Mouse (Mus musculus) CH12.LX (cell line): Measurements from ENCODE around the gene Dnah5. TPM values are rescaled to one million over a fixed set of nuclear protein-coding genes. Genes with fewer than 3 reads are reported as not detected.

ENCODE experiments used
- DNase-seq: peaks from one replicate; pipeline ENCODE4 v3.0.0-alpha.2; 2013; ENCODE audit errors: extremely low read depth
- H3K27ac ChIP-seq: 2 replicates; pipeline ENCODE4 v1.5.1; 2012; ENCODE audit warnings: low read depth, mild to moderate bottlenecking, control low read depth, moderate library complexity; ENCODE audit not compliant: insufficient read depth
- H3K27me3 ChIP-seq: replicated peaks from 2 replicates; pipeline ENCODE3; 2012; ENCODE audit warnings: inconsistent platforms
- H3K36me3 ChIP-seq, 2 experiments: replicated peaks in 1 of 2; 2 replicates each; pipeline versions ENCODE3 to v1.6.1; 2012; ENCODE audit warnings: inconsistent platforms in 1 of 2, low read length in 1 of 2, mild to moderate bottlenecking in 1 of 2, mixed read lengths in 1 of 2, moderate library complexity in 1 of 2; ENCODE audit not compliant: control insufficient read depth in 1 of 2, insufficient read depth in 1 of 2
- H3K4me1 ChIP-seq, 2 experiments: 2 replicates each; pipeline ENCODE4 v1.6.1; 2012; ENCODE audit warnings: inconsistent platforms in 1 of 2, moderate library complexity in 1 of 2; ENCODE audit not compliant: insufficient read depth in 2 of 2, control insufficient read depth in 1 of 2
- H3K4me2 ChIP-seq: 2 replicates; pipeline ENCODE4 v1.6.1; 2012; ENCODE audit warnings: low read depth, mild to moderate bottlenecking, control low read depth; ENCODE audit not compliant: poor library complexity, insufficient read depth, severe bottlenecking
- H3K4me3 ChIP-seq, 3 experiments: fragments of 150-350 bp in 1 of 3; sonication (generic) in 1 of 3; replicated peaks in 1 of 3; 2 replicates each; pipeline versions ENCODE3 to v1.5.1; 2011 to 2012; ENCODE audit warnings: low read depth in 2 of 3, low read length in 2 of 3, mild to moderate bottlenecking in 2 of 3, moderate library complexity in 2 of 3, control low read depth in 1 of 3, improper control_type of control experiment in 1 of 3, inconsistent platforms in 1 of 3, mixed read lengths in 1 of 3; ENCODE audit not compliant: poor library complexity in 1 of 3
- H3K79me2 ChIP-seq: replicated peaks from 2 replicates; pipeline ENCODE4 v1.6.1; 2012; ENCODE audit warnings: mild to moderate bottlenecking, moderate library complexity; ENCODE audit not compliant: control insufficient read depth, poor library complexity, insufficient read depth, severe bottlenecking; ENCODE audit errors: extremely low read depth
- H3K9ac ChIP-seq: 2 replicates; pipeline ENCODE4 v1.6.1; 2012; ENCODE audit warnings: low read depth, mild to moderate bottlenecking, control low read depth, moderate library complexity; ENCODE audit not compliant: insufficient read depth
- H3K9me3 ChIP-seq: replicated peaks from 2 replicates; pipeline ENCODE3; 2012; ENCODE audit warnings: low read length, inconsistent platforms, mixed read lengths
- CHD2 ChIP-seq: IDR thresholded peaks from 2 replicates; pipeline ENCODE4 v1.6.1; 2011; ENCODE audit warnings: low read length, improper control_type of control experiment
- CTCF ChIP-seq, 2 experiments: IDR thresholded peaks in 1 of 2; conservative IDR thresholded peaks in 1 of 2; 2 replicates each; pipeline ENCODE4 v1.5.1; 2011 to 2012; ENCODE audit warnings: low read depth in 2 of 2, low read length in 2 of 2, improper control_type of control experiment in 1 of 2, inconsistent platforms in 1 of 2, mild to moderate bottlenecking in 1 of 2, moderate library complexity in 1 of 2
- ELF1 ChIP-seq: IDR thresholded peaks from 2 replicates; pipeline ENCODE4 v1.6.1; 2014; ENCODE audit warnings: low read depth, mild to moderate bottlenecking, inconsistent platforms, low read length, improper control_type of control experiment
- EP300 ChIP-seq: IDR thresholded peaks from 2 replicates; pipeline ENCODE4 v1.6.1; 2011; ENCODE audit warnings: low read length, improper control_type of control experiment
- IRF4 ChIP-seq: IDR thresholded peaks from 2 replicates; pipeline ENCODE4 v1.6.1; 2014; ENCODE audit warnings: low read depth, mild to moderate bottlenecking, inconsistent platforms, low read length, improper control_type of control experiment
- JUN ChIP-seq: IDR thresholded peaks from 2 replicates; pipeline ENCODE4 v1.6.1; 2011; ENCODE audit warnings: low read depth, mild to moderate bottlenecking, low read length, improper control_type of control experiment, moderate library complexity; ENCODE audit not compliant: insufficient read depth
- JUND ChIP-seq: conservative IDR thresholded peaks from 2 replicates; pipeline ENCODE4 v1.6.1; 2011; ENCODE audit warnings: low read depth, low read length, improper control_type of control experiment
- KAT2A ChIP-seq: IDR thresholded peaks from 2 replicates; pipeline ENCODE4 v1.6.1; 2012; ENCODE audit warnings: low read length, improper control_type of control experiment, inconsistent platforms; ENCODE audit not compliant: insufficient replicate concordance
- MAZ ChIP-seq: IDR thresholded peaks from 2 replicates; pipeline ENCODE4 v1.6.1; 2012; ENCODE audit warnings: low read depth, mild to moderate bottlenecking, inconsistent platforms, low read length, improper control_type of control experiment, moderate library complexity
- MEF2A ChIP-seq: IDR thresholded peaks from 2 replicates; pipeline ENCODE4 v1.6.1; 2014; ENCODE audit warnings: low read depth, mild to moderate bottlenecking, inconsistent platforms, low read length, improper control_type of control experiment, borderline replicate concordance
- NELFE ChIP-seq: IDR thresholded peaks from 2 replicates; pipeline ENCODE4 v1.6.1; 2011; ENCODE audit warnings: low read depth, low read length, improper control_type of control experiment
- NRF1 ChIP-seq: IDR thresholded peaks from 2 replicates; pipeline ENCODE4 v1.6.1; 2014; ENCODE audit warnings: low read depth, mild to moderate bottlenecking, inconsistent platforms, low read length, improper control_type of control experiment, moderate library complexity
- PAX5 ChIP-seq: IDR thresholded peaks from 2 replicates; pipeline ENCODE4 v1.6.1; 2012; ENCODE audit warnings: low read length, inconsistent platforms, mixed read lengths
- POLR2AphosphoS2 ChIP-seq: IDR thresholded peaks from 2 replicates; pipeline ENCODE4 v1.6.1; 2011; ENCODE audit warnings: low read depth, low read length, improper control_type of control experiment
- RAD21 ChIP-seq: IDR thresholded peaks from 2 replicates; pipeline ENCODE4 v1.6.1; 2011; ENCODE audit warnings: low read depth, mild to moderate bottlenecking, low read length, improper control_type of control experiment, moderate library complexity
- SIN3A ChIP-seq: IDR thresholded peaks from 2 replicates; pipeline ENCODE4 v1.6.1; 2012; ENCODE audit warnings: low read length, improper control_type of control experiment, inconsistent platforms
- SMC3 ChIP-seq: IDR thresholded peaks from 2 replicates; pipeline ENCODE4 v1.6.1; 2011; ENCODE audit warnings: low read depth, low read length, improper control_type of control experiment
- TBP ChIP-seq: conservative IDR thresholded peaks from 2 replicates; pipeline ENCODE4 v1.6.1; 2011; ENCODE audit warnings: low read depth, low read length, improper control_type of control experiment
- ZKSCAN1 ChIP-seq: IDR thresholded peaks from 2 replicates; pipeline ENCODE4 v1.6.1; 2012; ENCODE audit warnings: low read depth, inconsistent platforms, low read length, improper control_type of control experiment, borderline replicate concordance
- ZMIZ1 ChIP-seq: IDR thresholded peaks from 2 replicates; pipeline ENCODE4 v1.6.1; 2012; ENCODE audit warnings: low read depth, mild to moderate bottlenecking, inconsistent platforms, low read length, improper control_type of control experiment
- dilution Hi-C: fragments of 300-500 bp; cut with MboI; formaldehyde crosslinking; loops from 2 replicates; pipeline ENCODE4 v1.14.3; 2020; ENCODE audit warnings: low sequenced_read_pairs; ENCODE audit not compliant: extremely low pct_unique_long_range_greater_than_20kb, extremely low pct_ligation_motif_present
- in situ Hi-C: fragments of 300-500 bp; cut with MboI; formaldehyde crosslinking; loops from 3 replicates; pipeline ENCODE4 v1.14.3; 2019; ENCODE audit warnings: low sequenced_read_pairs, low pct_ligation_motif_present, low pct_unique_long_range_greater_than_20kb, mixed read lengths
- polyA plus RNA-seq: library from polyadenylated mRNA; unstranded; fragments of >175 nt; gene quantifications from 2 replicates; pipeline ENCODE4 v1.2.1, GENCODE M21; 2012; ENCODE audit warnings: low read depth; ENCODE audit not compliant: insufficient read length
- total RNA-seq, 2 experiments: library from RNA; depleted of rRNA; stranded (reverse); fragments of 300-350 nt in 1 of 2; fragments of >200 nt in 1 of 2; gene quantifications; 2 replicates each; pipeline ENCODE4 v1.2.3; 2012 to 2014

Dnah5 gene
- total and polyA plus RNA-seq, 3 experiments = under 0.01 to 0.01 TPM; not detected in 1

DNA sequence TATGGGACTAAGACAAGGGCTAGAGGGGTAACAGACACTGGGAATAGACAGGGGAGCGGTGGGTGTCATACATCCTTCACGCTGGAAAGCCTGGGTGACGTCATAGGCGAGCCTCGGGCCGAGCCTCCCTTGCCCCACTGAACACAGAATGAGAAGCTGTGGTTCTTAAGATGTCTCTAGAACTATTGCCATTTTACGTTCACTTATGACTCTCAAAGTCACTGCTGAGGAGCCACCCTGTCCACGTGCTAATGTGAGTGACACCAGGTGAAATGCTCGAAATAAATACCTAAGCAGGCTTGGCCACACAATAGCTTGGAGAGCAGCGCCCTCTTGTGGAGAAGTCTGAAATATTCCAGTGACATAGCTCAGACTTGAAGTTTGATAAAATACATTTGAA is 21.7 kb upstream of the Dnah5 start (continued):
- no peak for TF ChIP-seq ZKSCAN1

GRCm38 (mm10) chr15:28182567-28182966 is 21.0 kb upstream of the Dnah5 start:
- Histone ChIP-seq H3K4me3 (no peak overlapping the region), H3K4me2 (no peak overlapping the region), H3K4me1 (peaks cover 0 to 7% of the 10 kb centered on the region in 2 experiments; a peak in 2 of 4 replicates), H3K36me3 (no peaks in the 10 kb centered on the region), H3K9ac (no peak overlapping the region), H3K9me3 (peaks cover 5% of the 10 kb centered on the region), H3K27me3 (peaks cover 20% of the 10 kb centered on the region), H3K27ac (no peak overlapping the region), H3K79me2 (no peaks in the 10 kb centered on the region)
- no peak for TF ChIP-seq MEF2A
- no peak for TF ChIP-seq MAZ
- TF ChIP-seq JUND = no peak
- no peak for TF ChIP-seq CTCF (conservative IDR thresholded peaks at IDR 0.05 in 1 of 2, IDR thresholded peaks at IDR 0.05 in 1 of 2; ENCODE audit: low read depth in 2 of 2, low read length in 2 of 2)
- no peak for TF ChIP-seq POLR2AphosphoS2
- no peak for TF ChIP-seq ELF1
- TF ChIP-seq TBP = no peak
- TF ChIP-seq PAX5 = no peak
- no peak for TF ChIP-seq NELFE
- TF ChIP-seq EP300 = no peak
- no peak for TF ChIP-seq IRF4
- TF ChIP-seq ZMIZ1 = no peak
- TF ChIP-seq KAT2A = no peak
- TF ChIP-seq CHD2 = no peak
- TF ChIP-seq SIN3A = no peak
- TF ChIP-seq NRF1 = no peak
- no peak for TF ChIP-seq JUN
- dilution Hi-C loops (no loop called here), in situ Hi-C loops (loop anchor here (5.0 kb wide), 1 partner anchor 260 kb away; no protein-coding TSS in a partner anchor)
- DNase-seq = no peak

GRCm38 (mm10) chr15:28187472-28188360 is 15.8 kb upstream of the Dnah5 start:
- in situ Hi-C loops = no loop called here
- Histone ChIP-seq H3K27ac (no peak overlapping the region), H3K79me2 (no peaks in the 10 kb centered on the region), H3K36me3 (no peaks in the 10 kb centered on the region), H3K27me3 (peaks cover 21% of the 10 kb centered on the region), H3K4me1 (peaks cover 0 to 11% of the 10 kb centered on the region in 2 experiments; a peak in 2 of 4 replicates), H3K4me2 (no peak overlapping the region), H3K9me3 (no peaks in the 10 kb centered on the region), H3K4me3 (no peak overlapping the region), H3K9ac (no peak overlapping the region)
- DNase-seq = peak; percentile 61
- TF ChIP-seq CTCF (conservative IDR thresholded peaks at IDR 0.05 in 1 of 2, IDR thresholded peaks at IDR 0.05 in 1 of 2; ENCODE audit: low read depth in 2 of 2, low read length in 2 of 2) (peak; percentile 75 to 90), ELF1 (no peak), RAD21 (peak; percentile 85), SMC3 (peak; percentile 53)
- dilution Hi-C loops = no loop called here
